Mouse (Mus musculus) lung, embryonic 16.5 days (tissue): Measurements from ENCODE around the gene Uck2. TPM values are rescaled to one million over a fixed set of nuclear protein-coding genes. Genes with fewer than 3 reads are reported as not detected.

Experiments
- ATAC-seq: fragments of 200-750 bp; cut with Nextera tagmentation; 2 replicates; pipeline ENCODE4 v1.8.0; 2017; ENCODE audit warnings: low read depth, mild to moderate bottlenecking, moderate library complexity
- H3K27ac ChIP-seq: fragments of 300-500 bp; sonication (generic); 2 replicates; pipeline ENCODE4 v1.5.1; 2014; ENCODE audit warnings: mild to moderate bottlenecking, control low read depth, low read length
- H3K27me3 ChIP-seq: fragments of 300-500 bp; sonication (generic); 2 replicates; pipeline ENCODE4 v1.6.1; 2014; ENCODE audit warnings: low read depth, low read length, mixed read lengths; ENCODE audit not compliant: control insufficient read depth, insufficient read depth
- H3K36me3 ChIP-seq: fragments of 300-500 bp; sonication (generic); 2 replicates; pipeline ENCODE4 v1.6.1; 2014; ENCODE audit warnings: low read length; ENCODE audit not compliant: control insufficient read depth, insufficient read depth
- H3K4me1 ChIP-seq: fragments of 300-500 bp; sonication (generic); replicated peaks from 2 replicates; pipeline ENCODE4 v1.6.1; 2014; ENCODE audit warnings: low read length, mixed read lengths; ENCODE audit not compliant: control insufficient read depth, insufficient read depth
- H3K4me2 ChIP-seq: fragments of 300-500 bp; sonication (generic); 2 replicates; pipeline ENCODE4 v1.6.1; 2014; ENCODE audit warnings: low read depth, low read length, control low read depth
- H3K4me3 ChIP-seq: fragments of 300-500 bp; sonication (generic); 2 replicates; pipeline ENCODE4 v1.5.1; 2014; ENCODE audit warnings: mild to moderate bottlenecking, low read length, control low read depth
- H3K9ac ChIP-seq: fragments of 300-500 bp; sonication (generic); 2 replicates; pipeline ENCODE4 v1.6.1; 2014; ENCODE audit warnings: low read length, control low read depth
- H3K9me3 ChIP-seq: fragments of 300-500 bp; sonication (generic); 2 replicates; pipeline ENCODE4 v1.6.1; 2016; ENCODE audit warnings: low read length; ENCODE audit not compliant: control insufficient read depth
- WGBS: fragments of 180-500 bp; shearing (Covaris S2); extraction: QIAGEN DNeasy Blood & Tissue Kit; methylation state at CpG from one replicate; pipeline ENCODE4 v1.1.7; 2014; 5-methylcytosine and 5-hydroxymethylcytosine counted together
- polyA plus RNA-seq: library from polyadenylated mRNA; unstranded; fragments of >200 nt; fragmentation: Nextera tagmentation; extraction: Ambion mirVana; gene quantifications from 2 replicates; pipeline ENCODE4 v1.2.1, GENCODE M21; 2015

The Uck2 gene
- polyA plus RNA-seq, 1 experiment from 2014 or later, result 70.8 TPM

DNA sequence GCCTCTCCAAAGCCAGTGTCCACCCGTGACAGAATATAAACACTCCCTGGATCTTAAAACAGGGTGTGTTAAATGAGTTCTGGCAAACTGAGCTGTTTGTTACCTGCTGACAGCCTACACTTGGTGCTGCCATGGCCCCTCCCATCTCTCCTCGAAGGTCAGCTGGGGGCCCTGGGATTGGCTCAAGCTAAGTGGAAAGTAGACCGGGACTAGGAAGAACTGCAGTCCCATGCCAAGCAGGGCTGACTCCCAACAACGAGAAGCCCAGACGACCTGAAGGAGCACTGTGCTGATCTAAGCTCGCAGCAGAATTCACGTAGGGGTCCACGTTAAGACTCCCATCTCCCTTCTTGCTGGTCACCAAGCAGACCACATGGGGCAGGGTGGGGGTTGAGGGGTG, 48.3 kb downstream of the Uck2 start:
- no peaks in the 10 kb centered on the region for H3K27me3 ChIP-seq
- no peak overlapping the region for H3K4me2 ChIP-seq
- H3K36me3 ChIP-seq, result peaks cover 14% of the 10 kb centered on the region
- H3K9ac ChIP-seq, result no peak overlapping the region
- H3K27ac ChIP-seq, result no peak overlapping the region
- H3K9me3 ChIP-seq, result no peaks in the 10 kb centered on the region
- no peak overlapping the region for H3K4me3 ChIP-seq
- peaks cover 28% of the 10 kb centered on the region for H3K4me1 ChIP-seq
- ATAC-seq, result no peak
- 60% methylated on average over 8 of the region's 8 CpGs for WGBS

GRCm38 (mm10) chr1:167234344-167234743, 50.8 kb downstream of the Uck2 start:
- Histone ChIP-seq H3K9ac (no peak overlapping the region), H3K27ac (no peak overlapping the region), H3K4me2 (no peak overlapping the region), H3K9me3 (no peaks in the 10 kb centered on the region), H3K4me3 (no peak overlapping the region), H3K4me1 (peaks cover 25% of the 10 kb centered on the region), H3K27me3 (no peaks in the 10 kb centered on the region), H3K36me3 (peaks cover 16% of the 10 kb centered on the region)
- WGBS, result 90% methylated on average over 10 of the region's 10 CpGs
- ATAC-seq, result no peak

DNA sequence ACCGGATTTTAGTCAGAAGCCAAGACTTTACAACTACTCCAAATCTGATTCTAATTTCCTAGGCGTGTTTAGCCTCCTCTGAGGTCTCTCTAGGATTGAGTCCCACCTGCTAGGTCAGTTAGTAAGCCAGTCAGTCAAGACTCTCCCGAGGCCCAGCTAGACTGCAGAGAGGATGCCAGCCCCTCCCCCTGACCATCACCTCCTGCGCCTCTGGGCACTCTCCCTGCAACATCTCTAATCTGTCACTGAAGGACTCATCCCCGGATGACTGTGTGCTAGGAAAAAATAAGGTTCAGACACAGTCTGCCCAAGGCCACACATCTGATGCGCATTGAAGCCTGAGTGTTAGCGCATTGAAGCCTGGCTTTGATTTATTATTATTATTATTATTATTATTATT, 52.2 kb downstream of the Uck2 start:
- H3K4me2 ChIP-seq, result no peak overlapping the region
- no peak overlapping the region for H3K27ac ChIP-seq
- no peaks in the 10 kb centered on the region for H3K27me3 ChIP-seq
- H3K4me3 ChIP-seq, result no peak overlapping the region
- H3K4me1 ChIP-seq, result peaks cover 17% of the 10 kb centered on the region
- WGBS, result 78% methylated on average over 7 of the region's 7 CpGs
- H3K36me3 ChIP-seq, result peaks cover 18% of the 10 kb centered on the region
- no peak overlapping the region for H3K9ac ChIP-seq
- ATAC-seq, result no peak
- H3K9me3 ChIP-seq, result no peaks in the 10 kb centered on the region

GRCm38 (mm10) chr1:167231612-167232283, 53.4 kb downstream of the Uck2 start:
- Histone ChIP-seq H3K4me1 (peaks cover 5% of the 10 kb centered on the region; the same call in 1 of the 2 replicates), H3K9ac (no peak overlapping the region), H3K36me3 (peaks cover 23% of the 10 kb centered on the region), H3K27ac (peak overlapping the region; percentile 15), H3K27me3 (no peaks in the 10 kb centered on the region), H3K4me3 (no peak overlapping the region), H3K9me3 (no peaks in the 10 kb centered on the region), H3K4me2 (no peak overlapping the region)
- peak; percentile 55 for ATAC-seq
- 61% methylated on average over 17 of the region's 17 CpGs for WGBS

DNA sequence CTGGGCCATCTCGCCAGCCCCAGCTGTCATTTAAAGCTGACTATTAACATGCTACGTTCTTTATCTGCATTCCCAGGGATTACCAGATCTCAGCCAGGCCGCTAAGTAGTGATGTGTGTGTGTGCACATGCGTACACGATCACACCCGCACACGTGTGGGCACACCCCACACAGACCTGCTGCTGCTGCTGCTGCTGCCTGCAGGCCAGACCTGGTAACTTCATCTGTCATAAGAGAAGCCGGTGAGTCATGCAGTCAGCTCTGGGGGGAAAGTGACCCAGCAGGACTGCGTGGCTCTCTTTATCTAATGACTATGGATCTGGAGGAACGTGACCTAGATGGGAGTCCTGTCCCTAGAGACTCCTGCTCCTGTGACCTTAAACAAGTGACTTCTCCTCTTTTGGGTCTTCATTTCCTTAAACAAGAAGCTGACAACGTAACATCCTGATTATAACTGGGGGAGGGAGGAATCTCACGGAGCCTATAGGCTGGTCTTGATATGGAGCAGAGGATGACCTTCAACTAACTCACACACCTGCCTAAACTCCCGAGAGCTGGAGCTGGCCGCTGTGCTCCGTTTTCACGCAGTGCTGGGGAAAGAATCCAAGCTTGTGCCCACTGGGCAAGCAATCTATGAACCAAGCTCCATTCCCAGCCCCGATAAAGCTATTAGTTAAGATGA, 54.0 kb downstream of the Uck2 start:
- Histone ChIP-seq H3K9me3 (no peaks in the 10 kb centered on the region), H3K4me1 (peaks cover 4% of the 10 kb centered on the region; the same call in 1 of the 2 replicates), H3K27me3 (no peaks in the 10 kb centered on the region), H3K9ac (no peak overlapping the region), H3K4me2 (no peak overlapping the region), H3K36me3 (peaks cover 20% of the 10 kb centered on the region), H3K27ac (no peak overlapping the region), H3K4me3 (no peak overlapping the region)
- ATAC-seq, result no peak
- 89% methylated on average over 17 of the region's 17 CpGs for WGBS

DNA sequence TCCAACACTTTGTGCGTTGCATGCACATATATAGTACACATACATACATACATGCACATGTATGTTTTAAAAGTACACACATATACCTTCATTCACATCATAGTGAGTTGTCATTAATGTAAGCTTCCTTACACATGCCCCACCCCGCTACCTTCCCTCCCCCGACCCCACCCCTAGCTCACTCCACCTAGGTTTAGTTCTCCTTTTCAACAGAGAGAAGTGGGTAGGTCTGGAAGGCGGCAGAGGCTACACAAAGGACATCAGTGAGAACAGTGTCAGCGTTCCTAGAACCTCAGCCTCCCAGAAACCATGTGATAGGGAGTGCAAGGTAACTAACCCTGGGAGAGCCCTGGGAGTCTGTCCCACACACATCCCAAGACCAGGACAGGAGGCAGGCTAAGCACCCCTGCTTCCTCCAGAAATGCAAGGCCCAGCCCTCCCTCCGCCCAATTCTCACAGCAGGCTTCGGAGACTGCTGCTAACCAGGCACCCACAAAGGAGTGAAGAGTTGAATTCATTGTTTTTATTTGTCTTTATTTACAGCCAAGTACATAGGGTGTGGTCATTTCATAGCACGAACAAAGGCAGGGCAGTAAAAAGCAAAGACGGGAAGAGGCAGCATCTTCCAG, 62.6 kb downstream of the Uck2 start:
- H3K27ac ChIP-seq, result no peak overlapping the region
- ATAC-seq, result no peak
- H3K9ac ChIP-seq, result no peak overlapping the region
- 83% methylated on average over 9 of the region's 9 CpGs for WGBS
- no peak overlapping the region for H3K4me3 ChIP-seq
- H3K9me3 ChIP-seq, result no peaks in the 10 kb centered on the region
- no peaks in the 10 kb centered on the region for H3K4me1 ChIP-seq
- no peaks in the 10 kb centered on the region for H3K27me3 ChIP-seq
- H3K4me2 ChIP-seq, result no peak overlapping the region
- H3K36me3 ChIP-seq, result peaks cover 8% of the 10 kb centered on the region

DNA sequence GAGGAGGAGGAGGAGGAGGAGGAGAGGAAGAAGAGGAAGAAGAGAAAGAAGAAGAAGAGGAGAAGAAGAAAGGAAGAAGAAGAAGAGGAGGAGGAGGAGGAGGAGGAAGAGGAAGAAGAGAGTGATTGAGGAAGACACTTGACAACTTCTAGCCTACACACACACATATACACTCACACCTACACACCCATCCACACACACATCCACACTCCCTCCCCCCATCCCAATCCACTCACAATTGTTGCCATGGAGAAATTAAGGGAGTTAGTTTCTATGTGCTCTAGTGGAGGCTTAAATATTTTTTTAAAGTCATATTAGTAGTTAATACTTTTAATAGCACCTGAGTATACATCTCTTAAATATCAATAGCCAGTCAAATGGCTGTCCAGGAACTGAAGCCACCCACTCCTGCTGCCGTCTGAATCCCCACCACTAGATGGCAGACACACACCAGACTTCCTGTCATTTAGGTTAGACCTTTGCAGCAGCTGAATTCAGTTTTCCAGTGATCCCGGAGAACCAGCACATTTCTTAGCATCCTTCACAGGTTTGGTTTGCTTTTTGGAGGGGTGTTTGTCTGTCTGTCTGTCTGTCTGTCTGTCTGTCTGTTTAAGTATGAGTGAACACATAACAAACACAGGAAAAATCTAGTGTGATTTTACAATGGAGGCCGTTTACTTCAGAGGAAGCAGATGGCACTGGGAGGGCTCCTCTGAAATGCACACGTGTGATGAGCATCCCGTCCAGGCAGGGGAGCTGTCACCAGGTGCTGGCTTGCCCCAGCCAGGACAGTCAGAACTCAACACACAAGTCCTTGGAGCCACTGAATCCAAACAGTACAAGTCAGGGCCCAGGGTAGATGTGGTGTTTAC, 64.6 kb downstream of the Uck2 start:
- peak; percentile 64; the same call in 1 of the 2 replicates for ATAC-seq
- Histone ChIP-seq H3K27ac (no peak overlapping the region), H3K36me3 (peaks cover 3% of the 10 kb centered on the region; the same call in 1 of the 2 replicates), H3K27me3 (no peaks in the 10 kb centered on the region), H3K4me2 (no peak overlapping the region), H3K9ac (no peak overlapping the region), H3K4me1 (no peaks in the 10 kb centered on the region), H3K9me3 (no peaks in the 10 kb centered on the region), H3K4me3 (no peak overlapping the region)
- 4% methylated on average over 5 of the region's 5 CpGs for WGBS

GRCm38 (mm10) chr1:167215460-167215859, 69.7 kb downstream of the Uck2 start:
- no peak overlapping the region for H3K4me3 ChIP-seq

DNA sequence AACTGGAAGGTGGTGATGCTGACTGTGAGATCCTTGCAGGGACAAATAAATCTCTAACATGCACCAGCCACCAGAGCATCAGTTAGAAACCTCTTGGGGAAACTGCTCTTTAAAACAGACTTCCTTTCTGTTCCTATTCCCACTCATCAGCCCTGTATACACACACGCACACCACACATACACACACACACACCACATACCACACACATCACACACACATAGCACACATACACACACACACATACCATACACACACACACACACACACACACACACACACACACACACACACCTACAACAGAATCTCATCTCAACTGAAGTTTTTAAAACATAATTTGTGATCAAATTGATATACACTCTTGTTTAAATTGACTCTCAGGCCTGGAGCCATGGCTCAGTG, 72.4 kb downstream of the Uck2 start:
- H3K4me2 ChIP-seq, result no peak overlapping the region
- no peak overlapping the region for H3K4me3 ChIP-seq
- no peaks in the 10 kb centered on the region for H3K27me3 ChIP-seq
- no peak for ATAC-seq
- no peaks in the 10 kb centered on the region for H3K36me3 ChIP-seq
- 91% methylated on average over 1 of the region's 1 CpGs for WGBS
- no peaks in the 10 kb centered on the region for H3K4me1 ChIP-seq
- no peaks in the 10 kb centered on the region for H3K9me3 ChIP-seq
- no peak overlapping the region for H3K9ac ChIP-seq
- H3K27ac ChIP-seq, result no peak overlapping the region

More at GRCm38 (mm10) chr1:167215460-167215859, 69.7 kb downstream of the Uck2 start:
- no peaks in the 10 kb centered on the region for H3K9me3 ChIP-seq
- H3K27ac ChIP-seq, result no peak overlapping the region
- no peak for ATAC-seq
- H3K9ac ChIP-seq, result no peak overlapping the region
- no peak overlapping the region for H3K4me2 ChIP-seq
- 65% methylated on average over 3 of the region's 3 CpGs for WGBS
- no peaks in the 10 kb centered on the region for H3K27me3 ChIP-seq
- H3K4me1 ChIP-seq, result no peaks in the 10 kb centered on the region
- no peaks in the 10 kb centered on the region for H3K36me3 ChIP-seq
